Mouse (Mus musculus) liver, embryonic 14.5 days (tissue): ENCODE data around the gene Arpc2.

Experiments used
- CTCF ChIP-seq: IDR thresholded peaks from 2 replicates; pipeline ENCODE4 v1.5.1; 2016; ENCODE audit warnings: antibody characterized with exemption, low read depth, control low read depth
- EP300 ChIP-seq: IDR thresholded peaks from 2 replicates; pipeline ENCODE4 v1.6.1; 2016; ENCODE audit warnings: antibody characterized with exemption, low read depth

- TF ChIP-seq EP300 (no peak), CTCF (no peak)
Measured at GRCm38 (mm10) chr1:74290141-74290540, 54.3 kb downstream of the Arpc2 start.
